ENCODE assay signal across 8 mouse cellular contexts in the genomic region with DNA sequence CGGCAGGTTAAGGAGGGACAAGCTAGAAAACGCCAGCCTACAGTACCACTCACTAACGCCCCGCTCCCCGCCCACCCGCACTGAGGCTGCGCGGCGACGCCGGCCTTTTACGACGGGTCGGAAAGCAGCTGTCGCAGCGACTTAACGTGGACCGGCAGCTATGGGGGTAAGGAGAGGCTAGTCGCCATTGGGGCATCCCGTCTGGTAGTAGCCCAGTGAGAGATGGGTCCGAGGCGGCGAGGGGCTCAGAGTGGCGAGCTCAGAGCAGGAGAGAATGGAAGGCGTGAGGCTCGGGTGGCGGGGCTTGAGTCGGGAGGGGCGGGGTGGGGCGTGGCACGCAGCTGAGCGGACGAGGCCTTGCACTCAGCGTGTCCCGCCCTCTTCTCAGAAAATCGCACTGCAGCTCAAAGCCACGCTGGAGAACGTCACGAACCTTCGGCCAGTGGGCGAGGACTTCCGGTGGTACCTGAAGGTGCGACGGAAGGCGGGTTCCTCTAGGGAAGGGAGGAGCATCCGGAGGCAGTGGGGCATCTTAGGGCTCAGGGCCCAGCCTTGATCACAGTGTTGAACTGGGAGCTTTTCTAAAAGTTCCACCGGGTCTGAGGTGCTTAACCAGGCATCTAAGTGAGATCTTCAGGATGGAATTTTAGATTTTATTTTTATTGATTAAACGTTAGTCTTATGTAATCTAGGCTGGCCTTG. TPM values are rescaled to one million over a fixed set of nuclear protein-coding genes. Genes with fewer than 3 reads are reported as not detected.
DNase-seq lines count a peak whose midpoint lies in the region; ATAC-seq and TF ChIP-seq lines count a peak whose summit lies in the region.

TSS of gene 0610037L13Rik (plus strand) at position 83 of the 702 bp plus-strand sequence.

- in situ Hi-C loops in ES-E14 (cut with MboI; ENCODE audit: low sequenced_read_pairs in 2 of 2, unreplicated experiment in 2 of 2), result no loop called here

- TF ChIP-seq CTCF in lung, adult 2 months (IDR thresholded peaks at IDR 0.05; ENCODE audit: insufficient read depth, low read length), result no peak

- TF ChIP-seq POLR2A in lung, adult 2 months (IDR thresholded peaks at IDR 0.05; ENCODE audit: borderline replicate concordance, extremely low read depth, low read depth, low read length), result peak; percentile 83

- no peaks in the 10 kb centered on the region for H3K27me3 ChIP-seq in forebrain, embryonic 15.5 days

- intact Hi-C loops in heart, postnatal 25 days (cut with DNase I), result loop anchor here (2.0 kb wide), 1 partner anchor 33 kb away; the partner anchor contains the start of gene Cpt2

- WGBS in forebrain, embryonic 15.5 days, result under 1% methylated on average over 48 of the region's 48 CpGs
- under 1% methylated on average over 48 of the region's 48 CpGs for WGBS in lung, adult 2 months

- peaks cover 24% of the 10 kb centered on the region for H3K36me3 ChIP-seq in ES-E14 (ENCODE audit: control insufficient read depth, insufficient read depth, low read length, poor library complexity, severe bottlenecking)
- peaks cover 45% of the 10 kb centered on the region for H3K36me3 ChIP-seq in forebrain, embryonic 15.5 days

- ATAC-seq in forebrain, embryonic 15.5 days (replicated peaks), result peak; percentile 95
- peak; percentile 95 for ATAC-seq in neutrophil, adult 5-6 weeks (ENCODE audit: extremely low read depth, insufficient number of reproducible peaks, low FRiP score, poor library complexity, severe bottlenecking)

- peaks cover 0 to 3% of the 10 kb centered on the region in 2 experiments; a peak in 2 of 4 replicates for H3K4me1 ChIP-seq in ES-E14 (ENCODE audit: control insufficient read depth in 2 of 2, insufficient read depth in 2 of 2, low read length in 2 of 2, poor library complexity in 1 of 2)
- H3K4me1 ChIP-seq in forebrain, embryonic 15.5 days, result peaks cover 13% of the 10 kb centered on the region
- H3K4me1 ChIP-seq in lung, adult 2 months (ENCODE audit: control insufficient read depth, insufficient read depth, low read length), result peaks cover 3% of the 10 kb centered on the region

- no peaks in the 10 kb centered on the region for H3K9me3 ChIP-seq in ES-E14 (ENCODE audit: control insufficient read depth, insufficient read depth, low read depth, low read length)
- no peaks in the 10 kb centered on the region for H3K9me3 ChIP-seq in forebrain, embryonic 15.5 days

- H3K9ac ChIP-seq in ES-E14 (ENCODE audit: insufficient read depth, low read depth, low read length, poor library complexity, severe bottlenecking), result peak within 1 kb of the TSS; percentile 89
- peak within 1 kb of the TSS; percentile 71 for H3K9ac ChIP-seq in forebrain, embryonic 15.5 days (replicated peaks)

- H3K4me3 ChIP-seq in ES-E14 (ENCODE audit: insufficient read depth in 1 of 2, low read depth in 1 of 2, low read length in 2 of 2, poor library complexity in 1 of 2, severe bottlenecking in 1 of 2), result peak within 1 kb of the TSS; percentile 77 to 84
- peak within 1 kb of the TSS; percentile 55 for H3K4me3 ChIP-seq in forebrain, embryonic 15.5 days
- peak within 1 kb of the TSS; percentile 85 for H3K4me3 ChIP-seq in lung, adult 2 months (replicated peaks; ENCODE audit: extremely low read depth, low read depth, low read length)

- DNase-seq in ES-E14 (ENCODE audit: low read depth, low spot score), result peak; percentile 92
- DNase-seq in cerebellum, adult 11-12 months, result peak; percentile 97
- DNase-seq in heart, postnatal 25 days (ENCODE audit: low spot score), result peak; percentile 85
- peak; percentile 94 to 95 for DNase-seq in layer of hippocampus, adult 18-20 months (ENCODE audit: low spot score in 2 of 2)
- peak; percentile 90 for DNase-seq in lung, adult 2 months
- peak; percentile 91 to 95 for DNase-seq in thymus, adult 18-20 months

- H3K27ac ChIP-seq in ES-E14 (ENCODE audit: insufficient read depth, low read depth, low read length, poor library complexity, severe bottlenecking), result peak within 1 kb of the TSS; percentile 88
- H3K27ac ChIP-seq in forebrain, embryonic 15.5 days (replicated peaks), result peak within 1 kb of the TSS; percentile 94

- peak within 1 kb of the TSS; percentile 67 for H3K4me2 ChIP-seq in forebrain, embryonic 15.5 days (replicated peaks)

TF ChIP-seq in ES-E14, 5 proteins besides CTCF, POLR2A, EP300 and RAD21:
- TF ChIP-seq HCFC1 (IDR thresholded peaks at IDR 0.05; ENCODE audit: borderline replicate concordance, insufficient read depth, low read length), result peak; percentile 48; the same call in 1 of the 2 replicates
- no peak for TF ChIP-seq ZC3H11A (IDR thresholded peaks at IDR 0.05; ENCODE audit: borderline replicate concordance, low read depth, low read length)

RNA-seq across cellular contexts. Expression of gene 0610037L13Rik, which starts in this region (rescaled TPM):
- 59.2 and 60.7 TPM in 2 replicates for total RNA-seq in ES-E14 (2012; rRNA removed)
- 113 and 114 TPM in 2 replicates for polyA plus RNA-seq in forebrain, embryonic 15.5 days (2015; fragmentation: Nextera tagmentation; extraction: Ambion mirVana)
- total RNA-seq in heart, postnatal 25 days (2021), result 10 to 100 TPM; 52.3 to 57.1 TPM
- 10 to 100 TPM; 67.5 to 68.7 TPM for total RNA-seq in layer of hippocampus, adult 18-20 months (2021)
- polyA plus RNA-seq in lung, adult 2 months (2012; rRNA removed), result 31.5 and 40.9 TPM in 2 replicates
- total RNA-seq in neutrophil, adult 5-6 weeks (2017), result 44.8 and 48.4 TPM in 2 replicates

Comparison
In these comparisons a context has a peak if more than half of its experiments do, and no peak if none do; other contexts are left out.
1. Peak in every context shown above with its lines: DNase-seq, ATAC-seq, H3K4me3 ChIP-seq and H3K27ac ChIP-seq.